Mouse (Mus musculus): ENCODE measurements around the gene Tspan11.

The Tspan11 gene

GRCm38 (mm10) chr6:127989624-127990212, 102.3 kb downstream of the Tspan11 start:
- no peak for DNase-seq (ENCODE audit: low read depth, low spot score)

GRCm38 (mm10) chr6:127991509-127992176, 104.3 kb downstream of the Tspan11 start:
- no peak for DNase-seq (ENCODE audit: low read depth, low spot score)

- no peak for DNase-seq (ENCODE audit: low read depth, low spot score)
Observed at GRCm38 (mm10) chr6:127992993-127993392, 105.6 kb downstream of the Tspan11 start.

GRCm38 (mm10) chr6:127996928-127997327, 109.5 kb downstream of the Tspan11 start:
- peak; percentile 40 for DNase-seq (ENCODE audit: low read depth, low spot score)

GRCm38 (mm10) chr6:127999118-127999517, 111.7 kb downstream of the Tspan11 start:
- DNase-seq (ENCODE audit: low read depth, low spot score), result no peak

GRCm38 (mm10) chr6:128000777-128001176, 113.4 kb downstream of the Tspan11 start:
- DNase-seq (ENCODE audit: low read depth, low spot score), result no peak

GRCm38 (mm10) chr6:128001587-128001986, 114.2 kb downstream of the Tspan11 start:
- no peak for DNase-seq (ENCODE audit: low read depth, low spot score)

- DNase-seq (ENCODE audit: low read depth, low spot score), result no peak
Observed at GRCm38 (mm10) chr6:128002104-128002503, 114.7 kb downstream of the Tspan11 start.

GRCm38 (mm10) chr6:128002667-128003066, 115.3 kb downstream of the Tspan11 start:
- no peak for DNase-seq (ENCODE audit: low read depth, low spot score)

- DNase-seq (ENCODE audit: low read depth, low spot score), result no peak
Observed at GRCm38 (mm10) chr6:128003542-128003941, 116.2 kb downstream of the Tspan11 start.

Data from ZHBTc4 (cell line).